Mouse (Mus musculus) heart, adult 11 months (tissue): ENCODE data around the gene Dpp6.

Experiments used
- DNase-seq: peaks from one replicate; pipeline ENCODE4 v3.0.0; 2022

The Dpp6 gene

DNA sequence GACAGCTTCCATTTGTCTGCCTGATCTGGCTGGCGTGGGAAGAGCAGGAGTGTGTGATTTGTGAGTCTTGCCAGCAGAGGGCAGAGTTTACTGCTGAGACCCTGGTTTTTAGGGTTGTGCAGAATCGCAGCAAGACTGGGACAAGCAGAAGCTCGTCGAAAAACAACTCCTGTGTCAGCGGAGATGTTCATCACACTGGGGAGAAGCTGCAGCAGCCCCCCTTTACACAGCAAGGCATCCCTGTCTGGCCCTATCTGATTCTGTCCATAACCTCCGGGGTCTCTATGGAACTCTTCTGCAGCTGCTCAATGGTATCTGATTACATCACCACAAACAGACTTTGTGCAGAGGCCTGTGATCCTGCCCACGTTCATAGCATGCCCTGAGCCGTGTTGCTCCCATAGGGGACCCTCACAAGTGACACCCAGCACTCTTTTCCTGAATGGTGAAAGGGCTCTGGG lies 258.2 kb downstream of the Dpp6 start:
- DNase-seq, result peak; percentile 81

DNA sequence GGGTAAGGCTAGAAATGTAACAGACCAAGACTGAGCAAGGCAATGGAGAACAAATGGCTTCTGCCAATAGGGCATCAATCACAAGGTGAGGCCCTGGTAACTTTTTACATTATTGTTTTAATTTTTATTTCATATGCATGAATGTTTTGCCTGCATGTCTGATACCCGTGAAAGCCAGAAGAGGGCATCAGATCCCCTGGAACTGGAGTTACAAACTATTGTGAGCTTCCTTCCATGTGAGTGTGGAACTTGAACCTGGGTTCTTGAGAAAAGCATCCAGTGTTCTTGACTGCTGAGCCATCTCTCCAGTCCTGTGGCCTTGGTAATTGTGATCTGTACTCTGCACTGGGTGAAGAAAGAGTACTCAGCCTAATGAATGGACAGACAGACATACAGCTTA lies 259.0 kb downstream of the Dpp6 start:
- DNase-seq, result peak; percentile 25

DNA sequence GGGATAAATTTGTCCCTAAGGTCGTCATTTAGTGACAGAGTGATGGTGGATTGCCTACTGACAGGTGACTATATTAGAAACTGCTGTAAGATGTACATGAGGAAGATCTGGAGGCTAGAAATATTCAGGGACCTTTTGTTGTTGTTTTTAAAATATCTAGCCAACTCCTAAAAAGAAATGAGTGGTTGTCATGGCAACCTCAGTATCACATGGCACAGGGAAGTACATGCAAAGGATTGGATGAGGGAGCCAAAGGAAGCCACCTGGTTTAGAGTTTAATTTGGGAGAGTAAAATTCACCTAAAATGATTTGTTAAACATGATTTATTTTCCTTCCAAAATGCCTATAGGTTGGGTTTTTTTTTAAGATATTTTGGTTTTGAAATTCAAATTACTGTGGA lies 260.8 kb downstream of the Dpp6 start:
- no peak for DNase-seq

DNA sequence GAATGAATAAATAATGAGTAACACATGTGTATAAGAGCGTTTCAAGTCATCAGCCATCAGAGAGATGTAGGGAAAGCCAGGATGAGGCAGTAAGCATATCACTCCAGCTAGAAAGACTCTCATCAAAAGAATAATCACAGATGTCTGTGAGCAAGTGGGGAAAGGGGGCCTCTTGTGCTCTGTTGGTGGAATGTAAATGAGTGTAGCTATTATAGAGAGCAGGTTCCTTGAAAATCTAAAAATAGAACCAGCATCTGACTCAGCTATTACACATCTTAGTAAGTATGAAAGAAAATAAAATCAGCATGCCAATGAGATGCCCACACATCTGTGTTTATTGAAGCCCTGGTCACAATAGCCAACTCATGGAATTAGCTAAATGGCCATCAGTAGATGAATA lies 264.3 kb downstream of the Dpp6 start:
- DNase-seq, result no peak

DNA sequence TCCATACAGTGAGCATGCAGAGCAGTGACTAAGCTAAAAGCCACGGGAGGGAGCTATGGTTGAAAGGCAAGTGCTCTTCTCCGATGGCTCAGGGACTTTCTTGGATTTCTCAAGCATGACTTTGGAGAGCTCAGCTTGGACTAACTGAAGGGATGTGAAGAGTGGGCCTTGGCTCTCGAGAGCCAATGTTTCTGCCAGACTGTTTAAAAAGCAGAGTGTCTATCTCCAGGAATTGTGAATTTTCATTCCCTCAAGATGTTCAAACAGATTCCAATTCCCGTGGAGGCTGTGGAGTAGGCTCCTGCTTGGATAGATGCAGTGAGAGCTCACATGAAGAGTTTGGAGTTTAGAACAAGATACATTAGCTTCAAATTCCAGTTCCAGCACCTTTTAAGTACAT lies 266.8 kb downstream of the Dpp6 start:
- no peak for DNase-seq

DNA sequence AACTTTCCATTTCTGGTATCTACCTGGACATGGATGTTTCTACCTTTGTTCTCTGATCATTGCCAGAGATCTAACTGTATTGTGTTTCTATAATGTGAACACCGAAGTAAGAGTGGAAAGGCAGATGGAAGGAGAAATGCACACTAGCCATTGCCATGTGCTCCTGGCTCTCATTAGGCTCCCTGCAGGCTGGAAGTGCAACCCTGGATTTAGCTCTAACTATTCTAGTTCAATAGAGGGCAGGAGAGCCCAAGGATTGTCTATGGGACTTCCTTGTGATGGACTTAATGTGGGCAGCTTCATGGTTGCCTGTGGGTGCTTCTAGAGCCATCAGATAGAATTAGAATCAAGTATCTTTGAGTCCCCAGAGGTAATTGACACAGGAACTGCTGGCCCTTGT lies 291.2 kb downstream of the Dpp6 start:
- DNase-seq, result no peak

DNA sequence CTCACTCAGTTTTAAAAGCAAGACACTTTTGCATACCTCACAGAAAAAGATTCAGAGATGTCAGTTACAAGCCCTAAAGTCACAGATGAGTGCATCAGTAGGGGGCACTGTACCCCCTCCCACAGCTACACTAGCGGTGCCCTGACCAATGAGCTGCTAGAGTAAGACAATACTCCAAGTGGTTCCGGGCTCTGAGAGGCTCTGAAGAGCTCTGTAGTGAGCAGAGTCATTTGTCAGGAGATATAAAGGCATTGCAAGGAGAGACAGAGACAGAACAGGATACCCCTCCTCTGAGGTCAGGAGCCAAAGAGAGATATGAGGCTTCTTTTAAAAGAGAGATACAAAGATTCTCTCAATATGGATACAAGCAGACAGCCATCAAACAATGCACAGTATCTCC lies 305.5 kb downstream of the Dpp6 start:
- DNase-seq, result no peak

DNA sequence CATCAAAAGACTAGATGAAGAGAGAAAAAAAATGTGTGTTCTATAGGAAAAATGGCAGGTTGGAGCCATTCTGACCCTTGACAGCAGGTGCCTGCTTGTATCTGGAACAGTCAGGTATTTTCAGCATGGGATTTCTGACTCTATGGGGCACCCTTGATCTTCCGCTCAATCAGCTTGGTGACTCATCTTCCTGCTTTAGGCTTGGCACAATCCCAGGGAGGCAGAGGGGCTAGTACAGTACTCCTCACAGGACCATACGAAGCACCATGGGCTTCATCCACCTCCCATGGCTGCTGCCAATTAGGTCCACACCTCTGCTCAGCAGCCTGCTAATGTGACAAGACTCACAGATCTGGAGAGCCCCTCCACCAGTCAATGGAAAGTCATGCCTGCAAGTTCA lies 305.9 kb downstream of the Dpp6 start:
- no peak for DNase-seq

DNA sequence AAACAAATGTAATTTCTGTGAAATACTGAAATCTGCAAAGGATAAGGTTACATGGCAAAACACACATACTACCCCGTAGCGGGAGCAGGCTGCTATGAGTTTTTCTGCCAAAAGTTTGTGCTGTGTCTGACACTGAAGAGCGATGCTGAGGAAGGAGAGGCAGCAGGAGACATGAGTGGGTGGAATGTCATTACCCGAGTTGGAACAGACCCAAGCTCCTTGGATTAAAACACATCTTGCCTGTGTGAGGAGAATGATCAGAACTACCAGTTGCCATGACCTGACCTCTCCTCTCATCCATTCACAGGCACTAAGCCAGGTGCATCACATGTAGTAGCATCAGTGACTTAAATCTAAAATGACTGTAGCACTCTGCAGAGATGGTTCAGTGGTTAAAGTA lies 309.0 kb downstream of the Dpp6 start:
- DNase-seq, result no peak

DNA sequence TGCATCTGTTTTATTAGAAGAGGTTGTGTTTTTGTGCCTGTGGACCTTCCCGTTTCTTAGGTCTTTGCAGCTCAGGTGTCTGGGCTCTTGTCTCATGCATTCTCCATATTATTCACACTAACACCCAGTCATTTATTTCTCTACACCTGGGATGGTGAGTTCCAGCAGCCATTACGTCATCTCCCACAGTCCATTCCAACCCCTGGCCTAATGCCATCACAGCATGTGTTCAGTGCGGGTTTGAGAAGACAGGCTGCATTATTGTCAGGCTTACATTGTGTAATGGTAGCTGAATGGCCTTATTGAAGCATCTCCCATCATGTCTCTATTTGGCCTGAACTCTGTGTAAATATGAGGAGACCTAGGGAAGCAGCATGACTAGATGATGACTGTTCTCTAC lies 316.2 kb downstream of the Dpp6 start:
- peak; percentile 54 for DNase-seq

DNA sequence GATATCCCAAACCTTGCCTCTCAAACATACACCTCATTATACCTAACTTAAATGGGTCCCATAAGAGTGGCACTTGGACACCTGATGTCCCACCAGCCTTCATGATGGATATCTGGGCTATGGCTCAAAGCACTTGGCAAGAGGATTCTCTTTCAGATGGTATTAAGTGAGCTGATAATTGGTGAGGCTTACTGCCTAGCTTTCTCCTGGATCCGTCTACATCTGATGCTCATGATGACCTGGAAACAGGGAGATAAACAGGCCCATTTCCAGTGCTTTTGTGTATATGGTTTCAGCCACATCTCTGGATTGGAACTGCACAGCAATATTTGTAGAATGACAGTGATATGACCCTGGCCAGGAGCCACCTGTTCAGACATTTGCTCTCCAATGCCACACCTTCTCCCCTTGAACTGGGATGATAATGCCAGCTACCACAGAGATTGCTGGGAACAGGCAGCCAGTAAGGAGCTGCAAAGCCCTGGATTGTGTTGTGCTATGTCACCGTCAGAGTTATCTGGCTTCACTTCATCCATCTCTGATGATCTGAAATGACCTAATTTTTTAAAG lies 317.5 kb downstream of the Dpp6 start:
- DNase-seq, result no peak

DNA sequence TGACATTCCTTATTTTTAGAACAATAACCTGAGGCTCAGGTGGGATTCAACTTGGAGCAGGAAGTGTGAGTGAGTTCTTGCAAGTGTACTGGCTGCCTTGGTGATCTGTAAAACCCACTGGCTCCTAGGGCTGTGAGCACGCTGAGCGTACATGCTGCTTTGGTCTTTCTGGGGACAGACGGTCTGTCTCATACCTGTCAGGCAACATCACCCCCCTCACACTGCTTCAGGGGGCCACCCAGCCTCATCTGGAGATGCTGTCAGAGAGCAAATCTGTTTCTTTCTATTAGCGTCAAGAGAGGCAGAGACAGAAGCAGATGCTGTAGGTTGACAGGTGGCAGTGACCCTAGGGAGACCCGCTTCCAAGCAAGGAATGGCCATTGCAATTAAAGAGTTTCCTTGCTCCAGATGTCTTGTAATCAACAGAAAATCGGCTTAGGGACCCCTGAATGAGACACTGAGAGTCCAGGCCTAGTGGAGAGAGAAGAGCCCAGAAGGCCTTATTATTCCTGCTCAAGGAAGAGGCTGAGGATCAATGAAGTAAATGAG lies 330.5 kb downstream of the Dpp6 start:
- no peak for DNase-seq

DNA sequence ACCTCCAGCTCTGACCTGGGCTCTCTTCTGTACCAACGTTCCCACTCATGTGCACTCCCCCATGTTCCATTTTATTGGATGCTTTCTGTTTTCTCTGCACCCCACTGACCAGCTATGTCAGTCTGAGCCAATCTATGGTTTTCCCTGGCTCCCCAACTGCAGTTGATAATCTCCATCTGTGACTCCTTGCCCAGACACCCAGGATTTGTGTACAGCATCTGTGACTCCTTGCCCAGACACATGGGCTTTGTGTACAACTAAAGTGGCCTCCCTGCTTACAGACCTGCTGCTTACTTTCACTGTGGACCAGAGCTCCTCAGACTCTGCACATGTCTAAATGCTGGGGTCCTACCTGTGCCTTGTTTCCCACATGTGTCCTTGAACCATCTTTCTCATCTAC lies 334.0 kb downstream of the Dpp6 start:
- DNase-seq, result no peak

DNA sequence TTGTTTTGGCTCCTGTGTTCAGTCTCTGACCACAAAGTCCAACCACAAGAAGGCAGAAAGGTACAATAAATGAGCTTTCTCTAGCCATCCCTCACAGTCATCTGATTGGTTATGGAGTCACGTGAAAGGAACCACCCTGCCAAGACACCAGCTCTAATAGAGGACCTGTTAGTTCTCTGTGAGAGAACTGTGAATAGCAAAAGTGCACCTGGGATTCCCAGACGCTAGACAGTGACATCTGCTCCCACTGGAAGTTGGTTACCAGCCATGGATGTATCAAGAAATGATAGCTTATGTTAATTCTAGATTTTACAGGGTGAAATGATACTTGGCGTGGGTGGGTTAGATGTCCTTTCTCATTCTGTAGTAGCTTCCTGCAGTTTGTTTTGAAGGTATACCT lies 338.7 kb downstream of the Dpp6 start:
- DNase-seq, result peak; percentile 8

DNA sequence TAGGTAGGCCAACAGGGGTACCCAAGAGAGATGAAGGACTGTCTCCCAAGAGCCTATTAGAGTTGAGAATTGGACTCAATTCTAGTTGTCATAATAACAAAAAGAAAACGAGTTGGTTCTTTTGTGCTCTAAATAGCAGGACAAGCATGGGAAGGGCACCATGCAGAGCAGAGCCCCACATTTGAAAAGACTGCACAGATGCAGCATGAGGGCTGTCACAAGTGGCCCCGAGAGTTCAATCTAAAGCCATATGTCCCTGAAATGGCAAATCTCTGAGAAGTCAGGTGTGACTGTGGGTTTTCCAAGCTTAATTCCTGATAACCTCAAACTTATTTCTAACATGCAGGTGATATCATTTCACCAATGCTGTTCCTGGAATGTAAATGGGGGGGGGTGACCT lies 339.4 kb downstream of the Dpp6 start:
- DNase-seq, result peak; percentile 22

DNA sequence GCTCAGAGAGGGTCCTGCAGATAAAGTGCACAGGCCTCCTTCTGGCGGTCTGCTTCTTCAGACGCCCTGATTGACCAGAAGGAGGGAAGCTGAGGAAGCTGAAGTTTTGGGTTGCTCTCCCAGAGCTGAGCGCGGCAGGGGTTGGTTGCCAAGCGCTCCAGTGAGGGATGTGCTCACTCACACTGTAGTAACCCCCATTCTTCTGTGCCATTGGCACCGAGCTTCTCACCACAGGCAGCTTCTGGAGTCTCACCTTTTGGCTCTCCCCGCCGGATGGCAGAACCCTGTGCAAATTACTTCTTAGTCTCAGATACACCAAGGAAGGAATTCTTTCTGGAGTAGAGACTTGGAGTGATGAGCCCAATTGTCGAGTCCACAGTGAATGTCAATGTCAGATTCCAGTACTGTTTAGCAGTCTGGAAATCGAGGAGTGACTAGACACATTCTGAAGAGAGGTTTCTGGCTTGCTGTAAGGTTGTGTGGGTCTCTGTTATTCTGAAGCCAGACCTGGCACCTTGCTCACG lies 344.2 kb downstream of the Dpp6 start:
- peak; percentile 69 for DNase-seq

DNA sequence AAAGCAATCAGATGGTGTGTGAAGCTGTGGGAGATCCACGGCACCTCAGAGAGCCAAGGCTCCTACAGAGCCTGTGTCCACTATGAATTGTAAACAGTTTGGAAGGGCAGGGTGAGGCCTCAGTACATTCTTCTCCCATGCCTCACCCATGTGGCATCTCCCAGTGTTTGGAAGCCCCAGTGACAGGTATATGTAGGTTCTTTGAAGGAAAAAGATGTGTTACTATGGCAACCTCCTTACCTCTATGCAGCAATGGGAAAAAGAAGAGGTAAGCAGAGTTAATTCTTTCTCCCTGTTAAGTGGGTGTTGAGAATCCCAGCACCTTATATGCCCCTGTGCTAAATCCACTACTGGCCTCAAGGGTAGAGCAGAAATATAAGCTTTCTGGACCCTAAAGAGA lies 351.5 kb downstream of the Dpp6 start:
- DNase-seq, result no peak

DNA sequence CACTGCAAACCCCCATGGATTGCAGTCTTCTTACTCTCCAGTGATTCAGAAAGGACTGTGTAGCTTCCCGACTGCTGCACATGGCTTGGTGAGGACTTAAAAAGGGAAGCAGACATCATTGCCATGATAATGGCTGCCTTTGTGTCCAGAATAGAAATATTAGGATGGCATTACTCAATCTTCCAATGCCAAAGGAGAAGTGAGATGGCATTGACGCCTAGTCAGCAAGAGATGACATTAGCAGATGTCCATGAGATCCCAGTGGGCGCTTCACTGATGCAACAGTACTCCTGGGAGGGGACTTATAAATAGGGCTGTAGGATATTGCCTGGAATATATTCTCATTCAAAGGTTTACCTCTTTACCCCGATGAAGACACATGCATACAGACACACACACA lies 368.0 kb downstream of the Dpp6 start:
- DNase-seq, result peak; percentile 90

DNA sequence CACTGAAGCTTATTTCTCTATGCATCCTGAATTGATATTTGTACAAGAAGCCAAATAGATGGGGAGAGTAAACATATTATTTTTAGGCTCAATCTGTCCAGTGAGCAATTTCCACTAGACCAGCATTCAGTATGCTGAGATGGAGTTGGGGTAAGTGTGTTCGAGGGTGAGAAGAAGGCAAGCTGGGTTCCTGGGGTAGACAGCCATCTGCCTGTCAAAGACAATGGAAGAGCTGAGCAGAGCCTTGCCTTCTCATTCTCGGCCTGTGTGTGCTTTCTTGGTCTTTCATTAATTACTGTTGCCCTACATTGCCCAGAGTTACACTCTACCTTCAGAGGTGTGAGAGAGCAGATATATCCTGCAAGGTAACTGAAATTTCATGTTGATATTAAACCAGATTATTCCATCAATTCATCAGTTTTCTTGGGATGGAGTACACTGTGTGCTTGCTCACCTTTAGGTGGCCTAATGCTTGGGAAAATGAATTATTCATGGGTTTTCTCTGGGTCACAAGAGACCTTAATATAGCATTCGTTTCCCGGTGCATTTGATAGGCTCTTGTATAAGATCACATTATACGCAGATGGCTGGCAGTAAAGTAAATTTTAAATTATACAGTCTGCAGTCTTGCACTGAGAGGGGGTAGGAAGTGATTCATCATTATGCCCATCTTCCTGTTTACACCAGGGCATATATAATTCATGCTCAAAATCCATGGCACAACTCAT lies 374.4 kb downstream of the Dpp6 start:
- no peak for DNase-seq

DNA sequence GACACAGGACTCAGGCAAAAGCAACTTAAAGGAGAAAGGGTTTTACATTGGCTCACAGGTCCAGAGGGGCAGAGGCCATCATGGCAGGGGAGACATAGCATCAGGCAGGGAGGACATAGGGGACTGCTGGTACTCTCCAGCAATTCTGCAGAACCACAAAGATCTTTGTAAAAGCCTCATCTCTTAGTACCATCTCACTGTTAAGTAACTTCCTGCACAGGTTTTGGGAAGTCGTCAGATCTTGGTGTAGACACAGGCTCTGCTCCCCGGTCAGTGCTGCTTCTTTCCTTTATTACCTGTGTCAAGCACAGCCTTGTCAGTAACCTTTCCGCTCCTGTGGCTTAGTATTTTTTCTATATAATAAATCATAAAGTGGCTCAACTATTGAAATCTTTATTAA lies 377.2 kb downstream of the Dpp6 start:
- no peak for DNase-seq

DNA sequence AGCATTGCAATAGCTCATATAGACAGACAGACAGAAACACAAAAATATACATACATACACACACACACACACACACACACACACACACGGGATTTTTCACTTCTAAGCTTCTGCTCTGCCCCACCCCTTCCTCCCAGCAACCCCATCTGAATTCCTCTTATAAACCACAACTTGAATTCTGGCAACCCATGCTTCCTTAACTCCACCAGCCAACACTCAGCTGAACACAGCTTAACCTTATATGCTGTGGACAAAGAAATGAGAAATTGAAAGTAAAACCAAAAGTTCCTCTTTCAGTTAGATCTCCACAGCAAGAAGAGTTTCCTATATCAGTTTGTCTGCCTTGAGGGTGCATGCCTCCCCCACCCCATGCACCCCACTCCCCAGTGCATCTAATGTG lies 378.0 kb downstream of the Dpp6 start:
- DNase-seq, result peak; percentile 89

DNA sequence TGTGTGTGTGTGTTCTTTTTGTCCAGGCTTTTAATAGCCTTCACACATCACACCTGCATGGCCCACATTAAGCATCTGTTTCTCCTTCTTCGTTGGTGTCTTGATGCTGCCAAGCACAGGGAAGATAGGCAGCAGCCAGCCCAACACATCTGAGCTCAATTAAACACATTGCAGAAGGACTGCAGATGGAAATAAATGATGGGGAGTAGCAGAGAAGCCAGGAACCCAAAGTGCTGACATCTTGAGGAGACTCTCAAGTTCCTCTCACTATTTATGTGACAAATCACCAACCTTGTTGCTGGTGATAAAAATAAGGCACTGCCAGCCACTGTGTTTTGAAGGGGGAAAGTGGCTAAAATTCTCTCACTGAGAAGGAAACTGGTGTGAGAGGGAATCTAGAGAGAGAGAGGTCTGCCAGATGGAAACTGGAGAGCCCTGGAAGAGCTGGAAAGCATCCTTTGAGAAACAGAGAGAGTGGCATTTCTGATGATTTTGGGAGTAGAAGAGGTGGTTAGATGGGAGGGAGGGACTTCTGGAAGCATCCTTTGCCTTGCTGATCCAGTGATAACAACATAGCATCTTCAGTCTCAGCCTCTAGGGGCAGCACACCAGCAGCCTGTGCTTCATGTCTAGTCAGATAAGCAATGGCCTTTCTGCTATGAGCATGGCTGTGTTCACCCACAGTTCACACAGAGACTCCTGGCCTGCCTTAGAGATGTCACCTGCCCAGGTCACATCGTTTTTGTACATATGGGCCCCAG lies 383.8 kb downstream of the Dpp6 start:
- peak; percentile 41 for DNase-seq

DNA sequence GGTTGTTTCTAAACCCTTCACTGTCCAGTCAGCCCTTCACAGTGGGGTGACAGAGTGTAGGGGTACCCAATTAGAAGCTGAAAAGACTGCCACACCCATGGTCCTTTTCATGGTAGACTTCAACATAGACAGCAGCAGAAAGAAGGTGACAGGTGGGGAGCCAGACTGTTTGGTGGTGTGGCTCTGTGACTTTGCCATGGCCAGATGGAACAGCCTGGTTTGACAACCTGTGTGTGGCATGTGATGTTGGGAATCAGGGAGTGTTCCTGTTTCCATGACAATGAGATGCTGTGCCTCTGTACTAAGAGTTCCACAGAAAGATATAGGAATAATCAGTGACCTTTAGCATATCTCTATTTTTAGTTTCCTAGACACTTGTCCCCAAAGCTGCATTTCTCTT lies 386.1 kb downstream of the Dpp6 start:
- peak; percentile 68 for DNase-seq

DNA sequence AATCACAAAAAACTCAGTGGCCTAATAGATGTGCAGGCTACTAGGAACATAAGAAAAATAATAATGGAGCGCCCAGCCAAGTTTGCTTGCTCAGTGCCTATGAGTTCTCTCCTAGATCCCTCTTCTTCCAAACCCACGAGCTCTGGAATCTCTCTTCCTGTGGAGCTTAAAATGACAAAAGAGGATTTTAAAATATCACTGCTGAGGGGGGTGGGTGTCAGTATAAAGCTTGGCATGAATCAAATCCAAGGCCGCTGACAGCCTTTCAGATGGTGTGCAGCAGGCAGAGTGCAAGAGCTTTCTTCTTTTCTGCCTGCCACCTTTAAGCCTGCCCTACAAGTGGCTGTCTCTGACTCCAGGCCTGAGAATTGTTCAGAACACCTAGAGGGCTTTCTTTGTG lies 387.7 kb downstream of the Dpp6 start:
- DNase-seq, result peak; percentile 41
